Mouse (Mus musculus): ENCODE data around the gene Ppp3r2.

Gene Ppp3r2

GRCm38 (mm10) chr4:49681812-49682211, at the start of gene Ppp3r2:
Gene Ppp3r2 (minus strand): TSS chr4:49682024.
- DNase-seq: no peak

GRCm38 (mm10) chr4:49729326-49729725, 47.5 kb upstream of the Ppp3r2 start:
- no peak for DNase-seq

GRCm38 (mm10) chr4:49723908-49724307, 42.1 kb upstream of the Ppp3r2 start:
- no peak for DNase-seq

- no peak for DNase-seq
Observed at GRCm38 (mm10) chr4:49691405-49692194, 9.8 kb upstream of the Ppp3r2 start.

GRCm38 (mm10) chr4:49688594-49689288, 6.9 kb upstream of the Ppp3r2 start:
- DNase-seq: peak; percentile 43 to 52

GRCm38 (mm10) chr4:49680171-49680875, 1.5 kb downstream of the Ppp3r2 start:
- DNase-seq: no peak

GRCm38 (mm10) chr4:49676790-49677189, 5.0 kb downstream of the Ppp3r2 start:
- DNase-seq: no peak

- DNase-seq: no peak
Observed at GRCm38 (mm10) chr4:49676071-49676470, 5.8 kb downstream of the Ppp3r2 start.

- no peak for DNase-seq
Observed at GRCm38 (mm10) chr4:49664850-49665249, 17.0 kb downstream of the Ppp3r2 start.

- DNase-seq: no peak
Observed at GRCm38 (mm10) chr4:49662231-49662630, 19.6 kb downstream of the Ppp3r2 start.

- DNase-seq: no peak
Observed at GRCm38 (mm10) chr4:49661664-49662063, 20.2 kb downstream of the Ppp3r2 start.

GRCm38 (mm10) chr4:49659421-49659820, 22.4 kb downstream of the Ppp3r2 start:
- DNase-seq: no peak

- DNase-seq: no peak
Observed at GRCm38 (mm10) chr4:49639913-49640312, 41.9 kb downstream of the Ppp3r2 start.

GRCm38 (mm10) chr4:49637821-49638220, 44.0 kb downstream of the Ppp3r2 start:
- peak in 1 of 2 experiments; percentile 31 for DNase-seq

GRCm38 (mm10) chr4:49632139-49632481, 49.7 kb downstream of the Ppp3r2 start:
- DNase-seq: no peak

- peak; percentile 95 to 97 for DNase-seq
Observed at GRCm38 (mm10) chr4:49631319-49632138, 50.3 kb downstream of the Ppp3r2 start, which contains the start of gene Rnf20. Gene Rnf20 (plus strand): TSS chr4:49632006.

GRCm38 (mm10) chr4:49628941-49629340, 52.9 kb downstream of the Ppp3r2 start:
- no peak for DNase-seq
